Mouse (Mus musculus): ENCODE results near the gene Hoxb6.

The Hoxb6 gene

DNA sequence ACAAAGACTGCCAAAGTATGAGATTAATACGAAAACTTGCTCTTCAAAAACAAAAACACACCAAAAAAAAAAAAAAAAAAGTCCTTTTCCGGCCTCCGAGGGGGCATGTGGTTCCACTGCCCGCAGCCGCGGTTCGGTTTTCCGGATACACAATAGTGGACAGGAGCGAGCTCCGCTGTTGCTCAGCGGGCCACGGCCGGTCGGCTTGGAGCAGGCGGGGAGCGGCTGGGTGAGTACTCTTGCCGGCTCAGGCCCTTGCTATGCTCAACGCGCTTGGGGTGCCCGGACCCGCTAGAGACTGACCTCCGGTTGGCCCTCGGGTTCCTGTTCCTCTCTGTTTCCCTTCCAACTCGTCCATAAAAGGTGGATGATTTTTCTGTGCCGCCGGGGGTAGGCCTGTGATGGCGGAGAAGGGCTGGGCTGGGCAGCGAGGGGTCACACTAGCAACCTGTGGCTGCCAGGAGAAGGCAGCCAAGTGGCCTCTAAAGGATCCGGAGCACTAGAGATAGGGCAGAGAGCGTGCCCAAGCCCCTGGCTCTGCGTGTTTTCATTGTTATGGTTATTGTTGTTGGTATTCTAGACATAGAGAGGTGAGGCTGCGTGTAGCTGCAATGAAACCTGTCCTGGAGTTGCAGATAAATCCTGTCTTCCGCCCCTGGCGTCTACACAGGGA is 22.5 kb downstream of the Hoxb6 start:
- DNase-seq (ENCODE audit: low read depth, low spot score), result no peak

DNA sequence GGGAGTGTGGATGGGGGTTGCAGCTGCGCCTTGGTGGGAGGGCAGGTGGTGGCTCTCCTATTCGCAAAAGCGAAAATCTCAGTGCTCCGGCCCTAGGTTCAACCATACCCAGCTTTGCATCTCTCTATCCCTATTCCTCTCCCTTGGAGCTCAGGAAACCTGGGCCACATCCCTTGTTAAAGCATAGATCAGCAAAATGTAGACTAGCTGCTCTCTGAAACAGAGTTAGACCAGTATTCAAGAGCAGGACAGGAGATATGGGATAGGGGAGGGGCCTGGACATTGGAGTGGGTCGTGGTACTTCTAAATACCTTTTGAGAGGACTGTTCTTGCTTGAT is 23.0 kb downstream of the Hoxb6 start:
- no peak for DNase-seq (ENCODE audit: low read depth, low spot score)

DNA sequence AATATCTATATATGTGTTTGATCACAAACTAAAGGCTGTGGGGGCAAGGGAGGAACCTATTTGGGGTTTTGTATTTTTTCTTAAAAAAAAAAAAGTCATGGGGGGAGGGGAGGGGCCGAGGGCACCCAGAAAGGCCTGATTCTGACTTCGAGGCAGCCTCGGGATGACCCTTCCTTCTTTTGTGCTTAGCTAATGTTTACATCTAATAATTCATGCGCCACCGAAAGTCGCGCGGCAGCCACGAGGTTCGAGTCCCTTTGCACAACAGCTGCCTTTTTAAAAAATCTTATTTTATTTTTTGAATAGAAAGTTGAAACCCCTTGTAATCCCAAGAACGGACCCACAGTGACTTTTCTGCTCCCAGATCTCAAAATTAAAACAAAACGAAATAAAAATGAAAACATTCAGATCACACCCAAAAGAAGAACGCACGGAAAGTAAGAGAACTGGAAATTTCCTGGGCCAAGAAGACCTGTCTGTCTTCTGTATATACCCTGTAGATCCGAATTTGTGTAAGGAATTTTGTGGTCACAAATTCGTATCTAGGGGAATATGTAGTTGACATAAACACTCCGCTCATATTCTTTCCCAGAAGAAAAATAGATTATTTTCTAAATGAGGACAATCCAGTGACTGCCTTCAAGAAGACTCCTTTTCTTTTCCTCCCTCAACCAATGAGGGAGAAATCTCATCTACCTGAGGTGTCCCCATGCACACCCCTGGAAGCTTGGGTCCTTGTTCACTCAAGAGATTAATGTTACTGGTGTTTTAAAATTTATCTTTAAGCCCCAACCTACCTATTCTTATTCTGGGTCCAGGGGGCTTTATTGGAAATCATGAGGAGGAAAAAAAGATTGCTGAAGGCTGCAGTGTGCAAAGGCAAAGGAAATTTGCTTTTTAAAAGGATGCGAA is 24.7 kb downstream of the Hoxb6 start:
- DNase-seq (ENCODE audit: low read depth, low spot score), result no peak

DNA sequence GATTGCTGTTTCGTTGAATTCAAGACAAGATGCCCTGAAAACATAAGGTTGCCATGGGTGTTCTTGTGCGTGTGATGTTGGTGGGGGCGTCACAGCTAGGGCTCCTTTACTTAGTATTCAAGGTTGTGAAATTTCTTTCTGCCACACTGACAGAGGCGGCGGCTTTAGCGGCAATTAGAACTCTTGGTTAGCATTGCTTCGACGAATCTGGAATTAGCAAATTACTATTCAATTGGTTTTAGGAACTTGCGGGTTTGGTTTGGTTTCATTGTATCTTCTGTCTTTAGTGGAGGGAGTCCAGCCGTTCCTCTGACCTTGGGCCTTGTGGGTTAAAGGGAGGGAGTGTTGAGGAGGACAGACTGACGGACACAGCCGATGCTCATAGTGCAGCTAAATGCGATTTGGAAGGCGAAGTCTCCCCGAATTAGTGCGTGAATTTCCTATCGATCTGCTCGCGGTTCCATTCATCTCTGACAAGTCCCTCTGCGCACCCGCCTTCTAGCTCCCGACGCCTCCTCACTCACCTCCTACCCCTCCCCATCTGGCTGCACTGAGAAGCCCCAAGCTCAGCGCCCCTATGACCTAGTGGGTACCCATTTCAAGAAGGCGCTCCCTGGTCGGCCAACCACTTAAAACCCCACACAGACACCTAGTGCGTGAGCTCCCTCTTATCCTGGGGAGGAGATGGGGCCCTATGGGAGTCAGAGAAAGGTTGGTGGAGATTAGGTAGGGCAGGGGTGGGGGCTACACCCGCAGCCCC is 25.5 kb downstream of the Hoxb6 start, which contains the start of gene Hoxb4:
Gene Hoxb4 (plus strand): TSS at position 660 of the 760 bp plus-strand sequence.
- no peak for DNase-seq (ENCODE audit: low read depth, low spot score)

DNA sequence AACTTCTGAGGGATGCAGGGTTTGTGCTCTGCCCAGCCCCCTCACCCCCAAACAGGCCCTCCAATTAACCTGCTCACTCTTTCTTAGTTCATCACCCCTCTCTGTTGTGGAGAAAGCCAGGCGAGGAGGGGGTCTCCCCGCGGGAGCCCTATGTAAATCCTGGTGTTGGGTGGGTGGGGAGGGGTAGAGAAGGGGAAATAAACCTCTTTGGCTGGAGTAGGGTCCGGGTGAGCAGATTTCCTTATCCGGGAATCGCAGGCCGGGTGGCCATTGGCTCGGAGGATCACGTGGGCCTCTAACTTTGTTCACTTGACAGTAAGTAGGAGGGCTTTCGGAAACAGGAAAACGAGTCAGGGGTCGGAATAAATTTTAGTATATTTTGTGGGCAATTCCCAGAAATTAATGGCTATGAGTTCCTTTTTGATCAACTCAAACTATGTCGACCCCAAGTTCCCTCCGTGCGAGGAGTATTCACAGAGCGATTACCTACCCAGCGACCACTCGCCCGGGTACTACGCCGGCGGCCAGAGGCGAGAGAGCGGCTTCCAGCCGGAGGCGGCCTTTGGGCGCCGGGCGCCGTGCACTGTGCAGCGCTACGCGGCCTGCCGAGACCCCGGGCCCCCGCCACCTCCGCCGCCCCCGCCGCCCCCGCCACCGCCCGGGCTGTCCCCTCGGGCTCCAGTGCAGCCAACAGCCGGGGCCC is 26.2 kb downstream of the Hoxb6 start:
- no peak for DNase-seq (ENCODE audit: low read depth, low spot score)

DNA sequence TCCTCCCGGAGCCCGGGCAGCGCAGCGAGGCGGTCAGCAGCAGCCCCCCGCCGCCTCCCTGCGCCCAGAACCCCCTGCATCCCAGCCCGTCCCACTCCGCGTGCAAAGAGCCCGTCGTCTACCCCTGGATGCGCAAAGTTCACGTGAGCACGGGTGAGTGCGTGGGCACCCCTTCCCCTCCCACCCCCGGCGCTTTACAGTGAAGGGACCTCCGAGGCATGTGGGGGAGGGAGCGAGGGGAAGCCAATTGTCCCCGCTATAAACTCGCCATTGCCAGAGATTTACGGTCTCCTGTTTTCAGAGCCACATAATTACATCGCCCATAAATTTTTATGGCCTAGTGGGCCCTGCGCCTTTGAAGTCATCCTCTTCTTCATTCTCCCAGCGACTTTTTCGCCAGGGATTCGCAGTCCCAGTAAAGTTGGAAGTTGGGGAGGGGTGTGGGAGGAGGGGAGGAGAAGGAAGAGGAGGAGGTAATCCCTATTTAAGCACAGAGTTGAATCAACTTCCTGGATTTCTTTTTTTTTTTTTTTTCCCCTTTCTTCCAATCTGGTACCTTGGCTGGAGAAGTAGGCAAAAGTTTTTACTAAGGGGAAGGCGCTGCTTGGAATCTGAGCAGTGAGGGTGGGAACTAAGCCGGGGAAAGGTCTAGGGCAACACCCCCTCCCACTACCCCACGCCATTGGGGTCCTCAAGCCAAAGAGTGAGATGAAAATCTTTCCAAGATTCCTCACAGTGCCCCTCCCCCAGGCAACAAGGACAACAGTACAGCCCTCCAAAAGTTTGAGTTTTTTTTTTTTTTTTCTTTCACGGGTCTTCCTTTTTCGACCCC is 27.0 kb downstream of the Hoxb6 start:
- DNase-seq (ENCODE audit: low read depth, low spot score), result no peak

DNA sequence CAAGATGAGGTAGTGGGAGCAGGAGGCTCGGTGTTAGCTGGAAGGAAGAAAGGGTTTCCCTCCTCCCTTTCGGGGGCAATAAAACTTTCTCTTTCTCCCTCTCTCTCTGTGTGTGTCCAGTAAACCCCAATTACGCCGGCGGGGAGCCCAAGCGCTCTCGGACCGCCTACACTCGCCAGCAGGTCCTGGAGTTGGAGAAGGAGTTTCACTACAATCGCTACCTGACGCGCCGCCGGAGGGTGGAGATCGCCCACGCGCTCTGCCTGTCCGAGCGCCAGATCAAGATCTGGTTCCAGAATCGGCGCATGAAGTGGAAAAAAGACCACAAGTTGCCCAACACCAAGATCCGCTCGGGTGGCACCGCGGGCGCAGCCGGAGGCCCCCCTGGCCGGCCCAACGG is 27.6 kb downstream of the Hoxb6 start:
- DNase-seq (ENCODE audit: low read depth, low spot score), result no peak

DNA sequence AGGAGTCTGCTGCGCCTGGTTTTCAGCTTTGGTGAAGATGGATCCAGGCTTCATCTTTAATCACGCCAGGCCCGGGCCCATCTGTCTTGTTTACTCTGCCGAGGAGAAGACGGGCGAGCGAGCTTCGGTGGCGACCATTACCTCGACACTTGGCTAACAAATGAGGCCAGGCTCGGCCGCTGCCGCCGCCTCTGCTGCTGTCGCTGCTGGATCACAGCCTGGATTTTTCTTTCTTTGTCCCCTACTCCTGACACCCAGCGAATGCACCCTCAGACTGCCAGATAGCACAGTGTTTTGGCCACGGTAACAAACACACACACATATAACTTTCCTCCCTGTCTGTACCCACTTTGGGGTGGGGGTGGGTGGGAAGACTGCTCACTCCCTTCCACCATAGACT is 28.4 kb downstream of the Hoxb6 start:
- DNase-seq (ENCODE audit: low read depth, low spot score), result no peak

DNA sequence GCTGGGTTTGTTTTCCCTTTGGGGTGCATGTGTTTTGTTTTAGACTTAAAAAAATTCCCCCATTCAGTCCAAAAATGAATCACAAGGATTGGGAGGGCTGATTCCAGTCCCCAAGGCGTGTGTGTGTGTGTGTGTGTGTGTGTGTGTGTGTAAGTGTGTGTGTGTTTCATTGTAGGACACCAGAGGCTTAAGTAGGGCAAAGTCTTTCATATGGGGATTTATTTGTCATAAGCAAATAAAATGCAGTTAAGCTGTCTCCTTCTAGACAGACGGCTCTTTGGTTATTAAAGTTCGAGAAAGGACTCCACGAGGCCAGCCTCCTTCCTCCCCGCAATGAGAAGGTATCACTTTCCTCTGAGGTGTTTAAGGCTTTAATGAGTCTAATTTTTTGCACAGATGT is 29.6 kb downstream of the Hoxb6 start:
- no peak for DNase-seq (ENCODE audit: low read depth, low spot score)

DNA sequence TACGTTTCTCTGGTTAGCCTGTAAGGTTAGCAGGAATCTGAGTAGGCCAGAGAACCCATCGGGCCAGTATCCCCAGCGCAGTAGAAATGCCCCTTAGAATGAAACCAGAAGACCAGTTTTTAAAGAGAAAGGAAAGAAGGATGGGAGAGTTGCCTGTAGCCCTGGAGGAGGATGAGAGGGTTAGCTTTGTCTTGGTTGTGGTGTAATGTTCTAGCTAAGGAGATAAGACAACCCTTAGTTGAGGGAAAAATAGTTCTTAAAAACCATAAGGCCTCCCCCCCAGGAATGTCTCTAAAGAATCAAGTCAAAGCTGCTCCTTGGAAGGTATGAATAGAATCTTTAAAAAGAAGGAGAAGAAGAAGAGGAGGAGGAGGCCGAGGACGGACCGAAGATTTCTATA is 30.5 kb downstream of the Hoxb6 start:
- DNase-seq (ENCODE audit: low read depth, low spot score), result no peak

DNA sequence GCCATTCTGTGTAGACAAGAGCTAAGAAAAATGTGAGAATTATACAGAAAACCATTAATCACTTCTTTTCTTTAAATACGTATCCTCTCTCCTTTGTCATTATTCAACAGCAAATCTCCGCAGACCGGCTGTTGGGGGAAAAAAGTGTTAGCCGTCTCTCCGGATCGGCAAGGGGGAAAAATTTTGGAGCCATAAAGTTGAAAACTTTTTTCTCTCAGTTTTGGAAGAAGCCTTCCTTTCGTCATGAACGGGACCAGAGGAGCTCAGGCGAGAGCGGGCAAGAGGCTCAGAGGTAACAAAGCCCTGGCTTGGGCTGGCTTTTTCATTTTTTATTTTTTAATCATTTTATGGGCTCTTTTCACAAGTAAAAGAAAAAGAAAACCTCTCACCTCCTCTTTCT is 30.9 kb downstream of the Hoxb6 start, which contains the start of gene Hoxb3:
Gene Hoxb3 (plus strand): TSS at position 173 of the 400 bp plus-strand sequence.
- no peak for DNase-seq (ENCODE audit: low read depth, low spot score)

DNA sequence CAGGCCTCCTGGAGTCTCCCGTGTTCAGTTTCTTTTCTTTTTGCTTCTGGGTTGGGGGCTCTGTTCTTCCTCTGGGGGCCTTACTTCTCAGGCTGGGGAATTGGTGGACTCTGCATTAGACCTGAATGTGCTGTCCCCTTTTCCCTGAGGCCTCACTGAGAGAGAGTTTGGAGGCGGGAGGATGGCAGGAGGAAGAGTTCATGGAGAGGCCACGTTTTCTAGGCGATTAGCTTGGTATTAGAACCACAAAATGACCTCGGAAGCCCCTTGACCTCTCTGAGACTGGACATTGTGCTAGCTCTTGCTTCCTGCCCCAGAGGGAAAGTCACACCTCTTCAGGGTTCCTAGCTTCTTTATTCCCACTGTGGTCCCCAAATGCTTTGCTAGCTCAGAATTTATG is 31.8 kb downstream of the Hoxb6 start:
- DNase-seq (ENCODE audit: low read depth, low spot score), result no peak

DNA sequence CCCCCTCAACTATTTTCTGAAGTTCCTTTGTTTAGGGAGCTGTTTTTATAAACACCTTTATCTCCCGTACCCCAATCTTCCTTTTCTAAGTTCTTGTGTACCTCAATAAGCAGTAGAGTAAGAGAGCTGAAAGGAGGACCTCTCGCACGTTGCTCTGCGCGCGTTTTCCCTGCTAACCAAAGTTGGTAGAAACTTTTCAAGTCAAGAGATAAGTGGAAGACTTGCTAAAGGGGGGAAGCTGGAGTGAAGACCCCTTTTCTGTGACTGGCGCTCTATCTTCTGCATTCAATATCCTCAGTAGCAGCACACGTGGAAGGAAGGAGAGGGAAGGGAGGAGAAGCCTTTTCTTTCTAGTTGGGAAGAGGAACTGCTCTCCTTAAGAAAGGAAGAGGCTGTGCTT is 32.7 kb downstream of the Hoxb6 start:
- no peak for DNase-seq (ENCODE audit: low read depth, low spot score)

DNA sequence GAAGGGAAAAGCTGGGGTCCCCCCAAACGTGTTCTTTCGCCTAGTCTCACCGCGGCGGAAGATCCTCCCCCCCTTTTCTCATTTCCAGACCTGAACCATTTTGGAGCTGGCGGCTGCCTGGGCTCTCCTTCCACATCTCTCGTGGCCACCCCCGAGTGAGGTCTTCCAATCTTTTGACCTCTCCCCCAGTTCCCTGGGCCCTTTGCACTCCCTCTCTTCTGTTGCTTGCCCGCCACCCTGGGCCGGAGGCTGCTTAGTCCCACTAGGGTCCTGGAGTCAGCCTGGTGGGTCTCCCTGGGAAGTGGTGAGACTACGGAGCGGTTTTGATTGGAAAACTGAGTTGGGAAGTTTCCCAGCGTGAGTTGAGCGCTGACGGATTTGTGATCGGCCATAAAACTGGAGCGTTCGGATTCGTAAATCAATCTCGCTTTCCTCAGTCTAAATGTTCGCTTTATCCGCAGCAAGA is 33.5 kb downstream of the Hoxb6 start:
- no peak for DNase-seq (ENCODE audit: low read depth, low spot score)

DNA sequence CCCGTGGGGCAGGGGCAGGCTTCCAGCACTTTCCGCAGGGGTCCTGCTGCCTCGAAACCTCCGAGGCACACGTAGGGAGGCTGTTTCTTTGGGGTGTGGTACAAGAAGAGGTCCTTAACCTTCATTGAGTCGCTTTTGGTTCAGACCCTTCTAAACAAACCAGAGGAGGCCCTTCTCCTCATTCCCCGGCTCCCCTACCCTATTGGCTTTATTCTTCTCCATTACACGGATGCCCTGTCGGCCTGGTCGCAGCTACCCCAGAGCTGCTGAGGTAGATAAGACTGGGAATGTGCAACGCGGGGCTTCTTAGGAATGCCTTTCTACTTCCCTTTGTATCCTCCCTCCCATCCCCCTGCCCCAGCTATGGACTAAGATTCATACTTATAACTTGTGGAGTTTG is 34.4 kb downstream of the Hoxb6 start:
- no peak for DNase-seq (ENCODE audit: low read depth, low spot score)

DNA sequence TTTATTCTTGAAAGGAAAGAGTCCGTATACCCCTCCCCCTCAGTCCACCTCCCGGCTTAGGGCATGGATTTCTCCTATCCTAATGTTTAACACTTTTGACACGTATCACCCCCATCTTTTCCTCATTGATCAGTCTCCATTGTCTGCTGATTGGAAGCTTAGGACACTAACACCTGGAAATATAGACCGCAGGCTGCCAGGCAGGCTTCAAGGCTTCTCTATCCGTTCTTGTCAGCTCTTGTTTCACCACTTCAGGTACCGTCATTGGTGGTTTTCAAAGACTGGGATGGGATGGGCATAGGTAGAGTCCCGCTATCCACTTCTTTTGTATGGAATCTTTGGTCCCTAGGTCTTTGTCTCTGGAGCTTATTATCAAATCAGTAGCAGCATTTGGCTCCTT is 34.8 kb downstream of the Hoxb6 start:
- no peak for DNase-seq (ENCODE audit: low read depth, low spot score)

DNA sequence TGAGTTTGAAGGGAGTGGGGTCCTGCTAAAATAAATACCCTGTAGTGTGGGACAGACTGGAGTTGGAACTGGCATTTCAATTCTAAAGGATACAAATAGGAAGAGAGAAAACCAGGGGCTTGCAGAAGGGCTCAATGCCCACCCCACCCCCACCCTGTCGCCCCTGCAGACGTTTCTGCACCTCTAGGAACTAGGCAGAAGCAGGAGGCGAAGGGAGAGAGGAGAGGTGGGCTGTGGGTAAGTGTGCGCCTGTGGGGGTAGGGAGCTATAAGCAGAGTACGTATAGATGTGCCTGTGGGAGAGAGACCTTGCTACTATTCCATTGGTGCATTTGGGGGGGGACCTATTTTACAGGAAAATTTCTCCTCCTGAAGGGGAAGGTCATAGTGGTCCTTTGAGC is 35.5 kb downstream of the Hoxb6 start:
- DNase-seq (ENCODE audit: low read depth, low spot score), result no peak

DNA sequence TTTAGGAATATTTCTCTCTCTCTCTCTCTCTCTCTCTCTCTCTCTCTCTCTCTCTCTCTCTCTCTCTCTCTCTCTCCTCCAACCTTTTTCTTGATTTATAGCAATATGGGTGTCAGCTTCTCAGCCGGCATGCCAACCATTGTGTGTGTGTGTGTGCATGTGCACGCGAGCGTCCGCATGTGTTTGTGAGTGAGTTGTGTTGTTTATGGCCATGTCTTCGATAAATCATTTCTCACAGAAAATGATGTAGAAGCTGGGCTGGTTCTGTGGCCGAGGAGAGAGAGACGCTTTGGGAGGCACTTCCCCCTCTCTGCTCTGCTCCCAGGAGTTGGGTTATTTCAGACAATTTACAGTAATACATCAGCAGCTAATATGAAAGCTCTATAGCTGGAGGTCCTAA is 36.3 kb downstream of the Hoxb6 start:
- no peak for DNase-seq (ENCODE audit: low read depth, low spot score)

DNA sequence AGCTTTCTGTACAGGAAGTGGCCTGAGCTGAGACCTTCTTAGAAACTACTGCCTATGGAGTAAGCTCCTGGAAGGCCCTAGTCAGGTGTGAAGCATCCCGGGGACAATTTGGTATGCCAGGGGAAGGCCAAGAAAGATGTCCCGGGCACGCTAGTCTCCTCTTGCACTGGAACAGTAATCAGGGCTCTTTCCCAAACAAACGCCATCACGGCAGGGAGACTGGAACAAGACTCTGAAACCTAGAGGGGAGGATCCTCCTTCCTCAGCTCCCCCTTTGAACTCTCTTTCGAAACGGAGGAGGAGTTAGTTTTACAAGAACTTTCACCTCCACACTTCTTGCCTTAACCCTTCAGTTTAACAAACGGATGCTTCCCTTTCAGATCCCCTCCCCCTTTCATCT is 39.8 kb downstream of the Hoxb6 start:
- DNase-seq (ENCODE audit: low read depth, low spot score), result no peak

DNA sequence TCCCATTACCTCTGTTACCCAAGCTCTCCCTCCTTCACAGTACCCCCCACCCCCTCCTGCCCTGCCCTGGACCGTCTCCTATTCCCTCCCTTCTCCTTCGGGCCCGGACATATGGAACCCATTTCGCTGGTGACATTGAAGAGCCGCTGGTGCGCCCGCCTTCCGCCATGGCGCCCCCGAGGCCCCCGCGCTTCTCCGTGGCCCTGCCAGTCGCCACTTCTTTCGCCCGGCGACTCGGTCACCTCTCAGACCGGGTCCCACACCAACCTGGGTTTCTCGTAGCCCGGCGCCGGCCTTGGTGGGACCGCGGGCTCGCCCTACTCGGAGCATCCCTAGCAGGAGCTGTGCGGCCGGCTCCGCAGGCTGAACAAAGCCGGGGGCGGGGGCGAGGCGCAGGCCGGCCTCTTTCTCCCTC is 40.3 kb downstream of the Hoxb6 start:
- no peak for DNase-seq (ENCODE audit: low read depth, low spot score)
